Mouse (Mus musculus): ENCODE results near the gene 6330409D20Rik. TPM values are rescaled to one million over a fixed set of nuclear protein-coding genes. Genes with fewer than 3 reads are reported as not detected.
A peak's percentile ranks its signal among the peaks of the same experiment; 100 is the strongest.

Gene 6330409D20Rik
- total RNA-seq, 1 experiment: not detected

- in situ Hi-C loops (cut with MboI; ENCODE audit: low sequenced_read_pairs in 2 of 2, unreplicated experiment in 2 of 2): no loop called here
- no peaks in the 10 kb centered on the region for H3K9me3 ChIP-seq (ENCODE audit: control insufficient read depth, insufficient read depth, low read depth, low read length)
- no peak for DNase-seq (ENCODE audit: low read depth, low spot score)
- TF ChIP-seq HCFC1 (IDR thresholded peaks at IDR 0.05; ENCODE audit: borderline replicate concordance, insufficient read depth, low read length) (no peak), MAFK (IDR thresholded peaks at IDR 0.05; ENCODE audit: insufficient read depth, low read depth, low read length) (no peak), CHD2 (IDR thresholded peaks at IDR 0.05; ENCODE audit: low read depth, low read length) (no peak), ZNF384 (IDR thresholded peaks at IDR 0.05; ENCODE audit: low read depth, low read length) (no peak), ZC3H11A (IDR thresholded peaks at IDR 0.05; ENCODE audit: borderline replicate concordance, low read depth, low read length) (no peak)
- H3K4me3 ChIP-seq (ENCODE audit: insufficient read depth in 1 of 2, low read depth in 1 of 2, low read length in 2 of 2, poor library complexity in 1 of 2, severe bottlenecking in 1 of 2): peak overlapping the region in 1 of 2 experiments; percentile 46; a peak in 2 of 4 replicates
- no peaks in the 10 kb centered on the region for H3K36me3 ChIP-seq (ENCODE audit: control insufficient read depth, insufficient read depth, low read length, poor library complexity, severe bottlenecking)
- H3K4me1 ChIP-seq (ENCODE audit: control insufficient read depth in 2 of 2, insufficient read depth in 2 of 2, low read length in 2 of 2, poor library complexity in 1 of 2): peaks cover 0 to 18% of the 10 kb centered on the region in 2 experiments; a peak in 2 of 4 replicates
- no peak overlapping the region for H3K9ac ChIP-seq (ENCODE audit: insufficient read depth, low read depth, low read length, poor library complexity, severe bottlenecking)
- no peak overlapping the region for H3K27ac ChIP-seq (ENCODE audit: insufficient read depth, low read depth, low read length, poor library complexity, severe bottlenecking)
Observed at GRCm38 (mm10) chr2:32768661-32769285, 28.0 kb upstream of the 6330409D20Rik start.

DNA sequence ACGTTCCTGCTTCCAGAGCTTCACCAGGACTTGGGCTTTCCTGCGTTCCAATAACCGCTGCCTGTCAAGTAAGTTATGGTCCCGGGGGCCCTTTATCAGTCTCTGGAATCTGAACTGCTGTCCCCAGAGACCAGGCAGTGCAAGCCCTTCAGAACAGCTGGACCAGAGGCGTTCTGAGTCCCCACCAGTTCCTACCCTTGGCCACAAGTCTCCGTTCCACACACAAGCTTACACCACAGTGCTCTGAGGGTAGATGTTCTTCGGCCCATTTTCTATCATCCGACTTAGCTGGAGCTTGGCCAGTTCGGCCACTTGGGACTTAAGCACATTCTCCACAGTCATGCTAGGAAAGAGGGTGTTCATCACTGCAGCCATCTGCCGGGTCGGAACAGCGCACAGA lies 26.4 kb upstream of the 6330409D20Rik start:
- H3K4me1 ChIP-seq (ENCODE audit: control insufficient read depth in 2 of 2, insufficient read depth in 2 of 2, low read length in 2 of 2, poor library complexity in 1 of 2): peaks cover 0 to 17% of the 10 kb centered on the region in 2 experiments; a peak in 2 of 4 replicates
- H3K4me3 ChIP-seq (ENCODE audit: insufficient read depth in 1 of 2, low read depth in 1 of 2, low read length in 2 of 2, poor library complexity in 1 of 2, severe bottlenecking in 1 of 2): no peak overlapping the region
- H3K9ac ChIP-seq (ENCODE audit: insufficient read depth, low read depth, low read length, poor library complexity, severe bottlenecking): no peak overlapping the region
- TF ChIP-seq CHD2 (IDR thresholded peaks at IDR 0.05; ENCODE audit: low read depth, low read length) (no peak), HCFC1 (IDR thresholded peaks at IDR 0.05; ENCODE audit: borderline replicate concordance, insufficient read depth, low read length) (no peak), ZC3H11A (IDR thresholded peaks at IDR 0.05; ENCODE audit: borderline replicate concordance, low read depth, low read length) (no peak), ZNF384 (IDR thresholded peaks at IDR 0.05; ENCODE audit: low read depth, low read length) (no peak), MAFK (IDR thresholded peaks at IDR 0.05; ENCODE audit: insufficient read depth, low read depth, low read length) (no peak)
- no peak for DNase-seq (ENCODE audit: low read depth, low spot score)
- no peaks in the 10 kb centered on the region for H3K9me3 ChIP-seq (ENCODE audit: control insufficient read depth, insufficient read depth, low read depth, low read length)
- in situ Hi-C loops (cut with MboI; ENCODE audit: low sequenced_read_pairs in 2 of 2, unreplicated experiment in 2 of 2): no loop called here
- no peaks in the 10 kb centered on the region; the same call in 1 of the 2 replicates for H3K36me3 ChIP-seq (ENCODE audit: control insufficient read depth, insufficient read depth, low read length, poor library complexity, severe bottlenecking)
- no peak overlapping the region for H3K27ac ChIP-seq (ENCODE audit: insufficient read depth, low read depth, low read length, poor library complexity, severe bottlenecking)

GRCm38 (mm10) chr2:32763353-32763752 lies 22.5 kb upstream of the 6330409D20Rik start:
- peaks cover 0 to 7% of the 10 kb centered on the region in 2 experiments; a peak in 1 of 4 replicates for H3K4me1 ChIP-seq (ENCODE audit: control insufficient read depth in 2 of 2, insufficient read depth in 2 of 2, low read length in 2 of 2, poor library complexity in 1 of 2)
- no peak overlapping the region for H3K4me3 ChIP-seq (ENCODE audit: insufficient read depth in 1 of 2, low read depth in 1 of 2, low read length in 2 of 2, poor library complexity in 1 of 2, severe bottlenecking in 1 of 2)
- H3K36me3 ChIP-seq (ENCODE audit: control insufficient read depth, insufficient read depth, low read length, poor library complexity, severe bottlenecking): peaks cover 11% of the 10 kb centered on the region
- no peak overlapping the region for H3K9ac ChIP-seq (ENCODE audit: insufficient read depth, low read depth, low read length, poor library complexity, severe bottlenecking)
- no peaks in the 10 kb centered on the region for H3K9me3 ChIP-seq (ENCODE audit: control insufficient read depth, insufficient read depth, low read depth, low read length)
- no peak for TF ChIP-seq ZNF384 (IDR thresholded peaks at IDR 0.05; ENCODE audit: low read depth, low read length)
- no peak for TF ChIP-seq ZC3H11A (IDR thresholded peaks at IDR 0.05; ENCODE audit: borderline replicate concordance, low read depth, low read length)
- TF ChIP-seq CHD2 (IDR thresholded peaks at IDR 0.05; ENCODE audit: low read depth, low read length): no peak
- TF ChIP-seq MAFK (IDR thresholded peaks at IDR 0.05; ENCODE audit: insufficient read depth, low read depth, low read length): no peak
- TF ChIP-seq HCFC1 (IDR thresholded peaks at IDR 0.05; ENCODE audit: borderline replicate concordance, insufficient read depth, low read length): no peak
- H3K27ac ChIP-seq (ENCODE audit: insufficient read depth, low read depth, low read length, poor library complexity, severe bottlenecking): no peak overlapping the region
- DNase-seq (ENCODE audit: low read depth, low spot score): no peak
- in situ Hi-C loops (cut with MboI; ENCODE audit: low sequenced_read_pairs in 2 of 2, unreplicated experiment in 2 of 2): no loop called here

DNA sequence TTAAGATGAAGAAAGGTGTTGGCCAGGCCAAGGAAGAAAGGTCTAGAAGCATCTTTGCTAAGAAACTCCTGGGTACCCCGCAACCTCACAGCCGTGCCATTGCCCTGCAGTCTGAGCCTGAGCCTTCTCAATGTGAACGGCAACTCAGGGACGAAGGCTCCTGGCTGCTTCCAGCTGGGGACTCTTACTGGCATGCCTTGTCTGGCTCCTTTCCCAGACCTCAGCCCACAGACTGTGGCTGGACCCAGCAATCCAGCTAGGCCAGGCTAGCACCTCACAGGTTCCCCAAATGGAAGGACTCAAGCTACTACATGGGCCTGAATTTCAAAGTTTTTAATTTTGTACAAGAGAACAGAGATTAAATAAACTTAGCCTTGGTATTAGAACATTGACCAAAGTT lies 21.0 kb upstream of the 6330409D20Rik start:
- no peak for DNase-seq (ENCODE audit: low read depth, low spot score)
- in situ Hi-C loops (cut with MboI; ENCODE audit: low sequenced_read_pairs in 2 of 2, unreplicated experiment in 2 of 2): no loop called here

More for the DNA sequence above, 21.0 kb upstream of the 6330409D20Rik start:
- no peak overlapping the region for H3K4me3 ChIP-seq (ENCODE audit: insufficient read depth in 1 of 2, low read depth in 1 of 2, low read length in 2 of 2, poor library complexity in 1 of 2, severe bottlenecking in 1 of 2)
- no peak overlapping the region for H3K27ac ChIP-seq (ENCODE audit: insufficient read depth, low read depth, low read length, poor library complexity, severe bottlenecking)
- H3K4me1 ChIP-seq (ENCODE audit: control insufficient read depth in 2 of 2, insufficient read depth in 2 of 2, low read length in 2 of 2, poor library complexity in 1 of 2): peaks cover 0 to 5% of the 10 kb centered on the region in 2 experiments; a peak in 1 of 4 replicates
- TF ChIP-seq MAFK (IDR thresholded peaks at IDR 0.05; ENCODE audit: insufficient read depth, low read depth, low read length): no peak
- H3K9ac ChIP-seq (ENCODE audit: insufficient read depth, low read depth, low read length, poor library complexity, severe bottlenecking): no peak overlapping the region
- H3K36me3 ChIP-seq (ENCODE audit: control insufficient read depth, insufficient read depth, low read length, poor library complexity, severe bottlenecking): peaks cover 11% of the 10 kb centered on the region
- H3K9me3 ChIP-seq (ENCODE audit: control insufficient read depth, insufficient read depth, low read depth, low read length): no peaks in the 10 kb centered on the region
